Mouse (Mus musculus): ENCODE results near the gene Cks2. TPM values are rescaled to one million over a fixed set of nuclear protein-coding genes. Genes with fewer than 3 reads are reported as not detected.
"Not testable (repeated sequence)": the region's sequence is repeated elsewhere in the genome, so short reads cannot be mapped to it uniquely, and the experiment has no call there.

Cks2 gene
- total RNA-seq, 2 experiments from 2014 or later, result 6.4 to 7.7 TPM

GRCm38 (mm10) chr13:51638958-51639357 is 6.1 kb upstream of the Cks2 start:
- DNase-seq (ENCODE audit: low spot score in 2 of 2), result no peak

GRCm38 (mm10) chr13:51641424-51641823 is 3.6 kb upstream of the Cks2 start:
- DNase-seq (ENCODE audit: low spot score in 2 of 2), result no peak

GRCm38 (mm10) chr13:51642171-51642778 is 2.8 kb upstream of the Cks2 start:
- no peak for DNase-seq (ENCODE audit: low spot score in 2 of 2)

GRCm38 (mm10) chr13:51643924-51644828 is 856 bp upstream of the Cks2 start:
- no peak for DNase-seq (ENCODE audit: low spot score in 2 of 2)

- DNase-seq (ENCODE audit: low spot score in 2 of 2), result no peak
Observed at GRCm38 (mm10) chr13:51645872-51646271, 840 bp downstream of the Cks2 start.

GRCm38 (mm10) chr13:51646362-51647027 is 1.5 kb downstream of the Cks2 start:
- DNase-seq (ENCODE audit: low spot score in 2 of 2), result no peak

- DNase-seq (ENCODE audit: low spot score in 2 of 2), result no peak
Observed at GRCm38 (mm10) chr13:51647770-51648169, 2.7 kb downstream of the Cks2 start.

GRCm38 (mm10) chr13:51648237-51648636 is 3.2 kb downstream of the Cks2 start:
- DNase-seq (ENCODE audit: low spot score in 2 of 2), result no peak

- DNase-seq (ENCODE audit: low spot score in 2 of 2), result no peak
Observed at GRCm38 (mm10) chr13:51649740-51650139, 4.7 kb downstream of the Cks2 start.

- DNase-seq (ENCODE audit: low spot score in 2 of 2), result peak; percentile 95
Observed at GRCm38 (mm10) chr13:51651408-51652064, 6.5 kb downstream of the Cks2 start, which contains the start of gene Secisbp2. Secisbp2 (plus strand) TSS chr13:51651697.

- no peak for DNase-seq (ENCODE audit: low spot score in 2 of 2)
Observed at GRCm38 (mm10) chr13:51653159-51653558, 8.1 kb downstream of the Cks2 start.

- DNase-seq (ENCODE audit: low spot score in 2 of 2), result no peak
Observed at GRCm38 (mm10) chr13:51653961-51654360, 8.9 kb downstream of the Cks2 start.

- no peak for DNase-seq (ENCODE audit: low spot score in 2 of 2)
Observed at GRCm38 (mm10) chr13:51656516-51657235, 11.6 kb downstream of the Cks2 start.

- DNase-seq (ENCODE audit: low spot score in 2 of 2), result no peak
Observed at GRCm38 (mm10) chr13:51658094-51658493, 13.1 kb downstream of the Cks2 start.

- no peak for DNase-seq (ENCODE audit: low spot score in 2 of 2)
Observed at GRCm38 (mm10) chr13:51659573-51659972, 14.5 kb downstream of the Cks2 start.

GRCm38 (mm10) chr13:51663561-51663960 is 18.5 kb downstream of the Cks2 start:
- no peak for DNase-seq (ENCODE audit: low spot score in 2 of 2)

- not testable (repeated sequence) for DNase-seq (ENCODE audit: low spot score in 2 of 2)
Observed at GRCm38 (mm10) chr13:51668195-51668594, 23.2 kb downstream of the Cks2 start.

- no peak for DNase-seq (ENCODE audit: low spot score in 2 of 2)
Observed at GRCm38 (mm10) chr13:51676641-51677040, 31.6 kb downstream of the Cks2 start.

GRCm38 (mm10) chr13:51677041-51677440 is 32.0 kb downstream of the Cks2 start:
- DNase-seq (ENCODE audit: low spot score in 2 of 2), result no peak

GRCm38 (mm10) chr13:51677630-51678185 is 32.7 kb downstream of the Cks2 start:
- DNase-seq (ENCODE audit: low spot score in 2 of 2), result no peak
